Mouse (Mus musculus): ENCODE results near the gene Hand2.

The Hand2 gene

DNA sequence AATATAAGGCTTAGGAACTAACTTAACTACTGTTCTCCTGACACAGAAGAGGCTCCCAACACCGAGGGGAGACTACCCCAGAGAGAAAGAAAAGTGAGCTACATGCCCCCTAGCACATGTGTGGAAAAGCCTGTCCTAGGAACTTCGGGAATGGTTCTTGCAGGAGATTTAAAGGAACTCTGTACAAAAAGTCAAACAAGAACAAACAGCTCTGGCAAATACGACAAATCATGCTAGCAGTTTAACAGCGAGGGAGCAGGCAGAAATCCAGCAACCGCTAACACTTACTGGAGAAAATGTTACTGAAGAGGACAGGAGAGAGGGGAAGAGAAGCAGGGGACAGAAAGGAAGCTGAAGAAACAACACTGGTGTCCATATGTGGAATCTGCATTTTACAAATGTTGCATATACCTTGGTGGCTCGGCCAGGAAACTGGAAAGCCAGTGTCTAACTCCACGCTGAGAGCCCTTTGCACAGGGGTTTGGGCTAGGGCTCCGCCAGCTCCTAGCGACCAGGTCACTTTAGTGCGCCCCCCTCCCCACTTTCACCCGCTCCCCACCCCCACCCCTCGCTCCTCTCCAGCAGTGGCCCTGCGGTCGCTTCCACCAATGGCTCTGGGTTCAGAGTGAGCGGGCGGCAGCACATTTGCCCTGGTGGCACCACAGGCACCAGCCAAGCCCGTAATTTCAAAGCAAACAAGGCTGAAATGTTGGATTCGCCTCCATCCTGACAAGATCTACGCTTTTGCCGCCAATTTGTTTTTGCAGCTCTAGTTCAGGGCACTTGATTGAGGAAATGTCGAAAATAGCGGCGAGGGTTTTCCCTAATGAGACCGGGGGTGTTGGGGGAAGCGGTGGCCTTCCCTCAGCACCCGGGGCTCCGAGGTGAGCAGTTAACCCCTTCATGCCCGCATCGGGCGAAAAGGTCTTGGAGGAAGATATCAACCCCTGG is 8.5 kb upstream of the Hand2 start:
- Histone ChIP-seq H3K9me3 (ENCODE audit: low read length) (peaks cover 12% of the 10 kb centered on the region), H3K4me3 (replicated peaks; ENCODE audit: low read length) (peak overlapping the region; percentile 76), H3K36me3 (ENCODE audit: insufficient read depth, low read length) (no peaks in the 10 kb centered on the region), H3K4me1 (replicated peaks; ENCODE audit: low read depth, low read length) (peaks cover 10% of the 10 kb centered on the region; the same call in 1 of the 2 replicates), H3K27me3 (ENCODE audit: insufficient read depth, low read length) (peaks cover 53% of the 10 kb centered on the region)
- no peak for TF ChIP-seq POU5F1 (IDR thresholded peaks at IDR 0.05; ENCODE audit: borderline replicate concordance, low read length)

DNA sequence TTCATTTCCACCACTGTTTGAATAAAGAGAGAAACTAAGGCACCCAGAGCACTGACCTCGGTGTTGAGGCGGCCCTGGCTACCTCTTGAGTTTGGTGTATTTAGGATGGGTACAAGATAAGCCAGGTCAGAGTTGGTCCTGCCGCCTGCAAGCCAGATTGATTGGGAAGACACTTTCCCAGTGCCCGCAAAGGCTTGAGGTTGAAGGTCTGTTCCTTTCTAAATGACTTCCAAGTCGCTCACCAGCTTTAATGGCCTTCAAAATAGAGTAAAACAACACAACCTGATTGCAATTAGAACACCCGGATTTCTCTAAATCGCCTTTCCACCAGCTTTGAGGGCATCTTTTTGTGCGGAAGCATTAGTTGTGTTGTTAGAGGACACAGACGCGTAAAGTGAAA is 7.2 kb upstream of the Hand2 start:
- TF ChIP-seq POU5F1 (IDR thresholded peaks at IDR 0.05; ENCODE audit: borderline replicate concordance, low read length): no peak
- Histone ChIP-seq H3K36me3 (ENCODE audit: insufficient read depth, low read length) (no peaks in the 10 kb centered on the region), H3K27me3 (ENCODE audit: insufficient read depth, low read length) (peaks cover 65% of the 10 kb centered on the region), H3K4me3 (replicated peaks; ENCODE audit: low read length) (no peak overlapping the region), H3K4me1 (replicated peaks; ENCODE audit: low read depth, low read length) (peaks cover 10% of the 10 kb centered on the region; the same call in 1 of the 2 replicates), H3K9me3 (ENCODE audit: low read length) (peaks cover 12% of the 10 kb centered on the region)

DNA sequence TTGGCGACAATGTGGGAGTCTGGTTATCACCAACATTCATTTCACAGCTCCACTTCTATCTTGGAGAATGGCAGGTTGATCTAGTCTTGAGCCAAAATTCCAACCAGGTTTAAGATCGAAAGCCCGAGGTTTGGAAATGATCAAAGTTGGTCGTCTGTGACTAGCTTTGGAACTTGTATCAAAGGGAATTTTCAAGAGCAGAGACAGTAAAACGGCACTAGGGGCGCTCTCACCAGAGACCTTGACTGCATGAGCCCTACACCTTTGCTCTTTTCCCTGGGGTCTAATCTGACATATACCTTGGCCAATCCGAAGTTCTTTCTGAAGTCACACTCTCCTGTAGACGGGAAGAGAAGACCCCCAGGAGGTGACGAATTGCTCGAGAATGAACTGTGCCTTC is 6.6 kb upstream of the Hand2 start:
- peaks cover 12% of the 10 kb centered on the region for H3K9me3 ChIP-seq (ENCODE audit: low read length)
- no peak for TF ChIP-seq NANOG (IDR thresholded peaks at IDR 0.05; ENCODE audit: borderline replicate concordance, low read length)
- TF ChIP-seq CTCF (conservative IDR thresholded peaks at IDR 0.05; ENCODE audit: low read length): peak; percentile 42
- peaks cover 10% of the 10 kb centered on the region; the same call in 1 of the 2 replicates for H3K4me1 ChIP-seq (replicated peaks; ENCODE audit: low read depth, low read length)
- no peaks in the 10 kb centered on the region for H3K36me3 ChIP-seq (ENCODE audit: insufficient read depth, low read length)
- no peak overlapping the region for H3K4me3 ChIP-seq (replicated peaks; ENCODE audit: low read length)
- peaks cover 72% of the 10 kb centered on the region for H3K27me3 ChIP-seq (ENCODE audit: insufficient read depth, low read length)

- Histone ChIP-seq H3K9me3 (ENCODE audit: low read length) (peaks cover 12% of the 10 kb centered on the region), H3K4me3 (replicated peaks; ENCODE audit: low read length) (no peak overlapping the region), H3K27me3 (ENCODE audit: insufficient read depth, low read length) (peaks cover 81% of the 10 kb centered on the region), H3K36me3 (ENCODE audit: insufficient read depth, low read length) (no peaks in the 10 kb centered on the region), H3K4me1 (replicated peaks; ENCODE audit: low read depth, low read length) (peaks cover 20% of the 10 kb centered on the region)
- TF ChIP-seq CTCF (conservative IDR thresholded peaks at IDR 0.05; ENCODE audit: low read length) (no peak), POU5F1 (IDR thresholded peaks at IDR 0.05; ENCODE audit: borderline replicate concordance, low read length) (no peak), NANOG (IDR thresholded peaks at IDR 0.05; ENCODE audit: borderline replicate concordance, low read length) (no peak)
These were observed 5.3 kb upstream of the Hand2 start for GRCm38 (mm10) chr8:57315471-57315870.

- no peak overlapping the region for H3K4me3 ChIP-seq (replicated peaks; ENCODE audit: low read length)
- H3K4me1 ChIP-seq (replicated peaks; ENCODE audit: low read depth, low read length): peaks cover 24% of the 10 kb centered on the region
- TF ChIP-seq NANOG (IDR thresholded peaks at IDR 0.05; ENCODE audit: borderline replicate concordance, low read length) (no peak), POU5F1 (IDR thresholded peaks at IDR 0.05; ENCODE audit: borderline replicate concordance, low read length) (no peak), CTCF (conservative IDR thresholded peaks at IDR 0.05; ENCODE audit: low read length) (no peak)
- no peaks in the 10 kb centered on the region for H3K36me3 ChIP-seq (ENCODE audit: insufficient read depth, low read length)
- peaks cover 12% of the 10 kb centered on the region for H3K9me3 ChIP-seq (ENCODE audit: low read length)
- peaks cover 84% of the 10 kb centered on the region for H3K27me3 ChIP-seq (ENCODE audit: insufficient read depth, low read length)
These were observed 3.7 kb upstream of the Hand2 start for GRCm38 (mm10) chr8:57317107-57317506.

DNA sequence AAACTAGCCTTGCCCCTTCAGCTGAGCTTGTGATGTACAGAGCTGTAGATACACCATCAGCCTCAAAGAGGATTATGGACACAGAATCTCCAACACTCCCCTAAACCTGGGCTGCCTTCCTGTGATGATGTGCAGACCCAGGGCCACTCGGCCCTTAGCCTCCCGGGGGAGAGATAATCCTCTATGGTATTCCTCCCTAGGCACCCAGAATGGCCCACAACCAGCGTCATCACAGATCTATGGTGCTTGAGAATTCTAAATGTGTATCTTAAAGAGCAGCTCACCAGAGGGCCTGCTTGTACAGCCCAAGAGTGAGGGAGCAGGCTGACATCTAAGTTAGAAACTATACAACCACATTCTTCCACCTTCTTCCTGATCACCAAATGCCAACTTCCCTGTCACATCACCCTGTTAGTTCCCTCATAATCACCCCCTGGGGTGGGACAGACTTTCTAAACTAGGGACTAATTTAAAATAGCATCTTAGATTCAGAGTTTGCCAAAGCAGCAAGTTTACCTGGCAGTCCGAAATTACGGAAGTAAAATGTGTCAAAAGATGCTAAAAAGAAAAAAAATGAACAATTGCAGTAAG is 2.8 kb upstream of the Hand2 start:
- Histone ChIP-seq H3K4me1 (replicated peaks; ENCODE audit: low read depth, low read length) (peaks cover 26% of the 10 kb centered on the region), H3K36me3 (ENCODE audit: insufficient read depth, low read length) (no peaks in the 10 kb centered on the region), H3K9me3 (ENCODE audit: low read length) (peaks cover 10% of the 10 kb centered on the region), H3K4me3 (replicated peaks; ENCODE audit: low read length) (no peak overlapping the region), H3K27me3 (ENCODE audit: insufficient read depth, low read length) (peaks cover 84% of the 10 kb centered on the region)
- no peak for TF ChIP-seq NANOG (IDR thresholded peaks at IDR 0.05; ENCODE audit: borderline replicate concordance, low read length)
- TF ChIP-seq POU5F1 (IDR thresholded peaks at IDR 0.05; ENCODE audit: borderline replicate concordance, low read length): no peak
- no peak for TF ChIP-seq CTCF (conservative IDR thresholded peaks at IDR 0.05; ENCODE audit: low read length)

DNA sequence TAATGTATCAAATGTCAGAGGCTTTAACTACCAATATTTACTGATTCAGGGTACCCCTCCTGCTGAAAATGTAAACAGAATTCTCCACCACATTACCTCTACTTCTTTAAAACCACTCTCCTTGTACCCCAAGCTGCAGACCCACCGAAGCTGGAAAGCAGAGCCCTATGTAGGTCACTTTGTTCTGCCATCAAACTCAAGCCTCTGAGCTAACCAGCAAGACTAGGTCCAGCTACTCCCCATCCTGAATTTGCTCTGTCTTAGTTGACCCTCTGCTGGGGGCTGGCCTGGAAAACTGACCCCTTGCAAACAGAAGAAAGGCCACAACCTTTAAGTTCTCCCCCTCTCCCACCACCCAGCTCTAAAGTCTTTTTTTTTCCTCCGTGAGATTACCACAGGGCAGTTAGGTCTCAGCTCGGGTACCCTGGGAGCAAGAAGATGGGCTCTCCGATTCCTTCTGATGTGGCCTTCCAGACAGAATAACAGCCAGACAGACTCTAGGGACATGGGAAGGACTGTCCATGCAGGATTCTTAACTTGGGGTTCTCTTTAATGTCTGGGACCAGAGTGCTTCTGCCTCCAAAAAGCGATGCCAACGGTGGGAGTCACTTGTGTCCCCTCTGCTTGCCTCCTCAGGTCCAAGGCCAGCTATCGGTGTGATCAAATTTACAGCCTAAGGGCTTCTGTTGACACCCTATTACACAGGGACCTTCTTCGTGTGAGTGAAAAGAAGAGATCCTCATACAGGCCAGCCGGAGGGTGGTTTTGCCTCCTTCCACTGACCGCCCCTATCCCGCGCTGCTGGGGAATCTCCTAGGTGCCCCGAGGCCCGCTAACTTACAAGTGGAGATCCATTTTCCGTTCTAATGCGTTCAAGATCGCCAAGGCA is 1.4 kb upstream of the Hand2 start:
- no peak overlapping the region for H3K4me3 ChIP-seq (replicated peaks; ENCODE audit: low read length)
- H3K4me1 ChIP-seq (replicated peaks; ENCODE audit: low read depth, low read length): peaks cover 36% of the 10 kb centered on the region
- no peaks in the 10 kb centered on the region for H3K36me3 ChIP-seq (ENCODE audit: insufficient read depth, low read length)
- TF ChIP-seq CTCF (conservative IDR thresholded peaks at IDR 0.05; ENCODE audit: low read length) (no peak), NANOG (IDR thresholded peaks at IDR 0.05; ENCODE audit: borderline replicate concordance, low read length) (no peak), POU5F1 (IDR thresholded peaks at IDR 0.05; ENCODE audit: borderline replicate concordance, low read length) (no peak)
- H3K27me3 ChIP-seq (ENCODE audit: insufficient read depth, low read length): peaks cover 85% of the 10 kb centered on the region
- H3K9me3 ChIP-seq (ENCODE audit: low read length): no peaks in the 10 kb centered on the region

DNA sequence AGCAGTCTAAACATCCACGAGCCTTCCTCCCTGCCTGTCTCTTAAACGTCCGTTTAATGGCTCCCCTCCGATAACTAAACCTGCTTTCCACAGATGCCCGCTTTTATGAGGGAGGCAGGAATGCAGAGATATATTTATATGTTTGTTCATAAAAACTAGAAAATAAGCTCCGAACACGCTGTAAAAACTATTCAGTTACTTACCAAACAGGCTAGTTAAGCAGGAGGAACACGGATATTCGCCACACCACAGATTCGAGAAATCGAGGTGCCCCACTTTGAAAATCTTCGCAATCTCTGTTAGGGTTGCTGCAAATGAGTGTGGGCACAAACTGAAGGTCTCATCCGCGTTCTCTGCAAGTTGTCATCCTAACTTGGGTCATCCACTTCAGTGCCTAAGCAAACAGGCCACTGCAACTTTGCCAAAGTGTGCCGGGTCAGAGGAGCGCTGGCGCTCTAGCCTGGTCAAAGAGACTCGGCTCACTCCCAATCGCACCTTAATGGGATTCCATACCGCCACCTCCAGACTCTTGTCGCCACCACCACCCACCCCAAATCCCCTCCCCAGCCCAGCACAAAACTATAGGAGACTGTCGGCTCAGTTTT is 700 bp upstream of the Hand2 start:
- no peaks in the 10 kb centered on the region for H3K9me3 ChIP-seq (ENCODE audit: low read length)
- no peaks in the 10 kb centered on the region for H3K36me3 ChIP-seq (ENCODE audit: insufficient read depth, low read length)
- no peak overlapping the region for H3K4me3 ChIP-seq (replicated peaks; ENCODE audit: low read length)
- H3K4me1 ChIP-seq (replicated peaks; ENCODE audit: low read depth, low read length): peaks cover 36% of the 10 kb centered on the region
- H3K27me3 ChIP-seq (ENCODE audit: insufficient read depth, low read length): peaks cover 86% of the 10 kb centered on the region
- TF ChIP-seq POU5F1 (IDR thresholded peaks at IDR 0.05; ENCODE audit: borderline replicate concordance, low read length): no peak
- TF ChIP-seq NANOG (IDR thresholded peaks at IDR 0.05; ENCODE audit: borderline replicate concordance, low read length): no peak
- no peak for TF ChIP-seq CTCF (conservative IDR thresholded peaks at IDR 0.05; ENCODE audit: low read length)

Measured in E14TG2a.4 (cell line).